8 mouse cellular contexts compared by ENCODE assay signal in the genomic region with DNA sequence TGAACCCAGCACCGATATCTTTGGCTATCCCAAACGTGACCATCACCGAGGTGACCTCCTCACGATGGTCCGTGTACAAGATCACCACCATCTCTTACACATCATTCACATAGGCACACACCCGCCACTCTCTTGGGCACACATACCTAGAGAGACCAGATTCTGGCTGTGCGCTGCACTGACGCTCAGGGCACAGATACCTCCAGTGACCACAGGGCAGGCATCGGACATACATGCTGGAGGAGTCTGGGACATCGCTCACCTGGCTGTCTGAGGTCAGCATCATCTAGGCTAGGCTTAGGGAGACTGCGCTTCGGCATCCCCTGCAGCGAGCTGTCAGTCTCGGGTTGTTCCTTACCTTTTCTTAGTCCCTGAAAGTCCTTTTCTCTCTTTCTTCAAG. TPM values are rescaled to one million over a fixed set of nuclear protein-coding genes. Genes with fewer than 3 reads are reported as not detected.
DNase-seq lines count a peak whose midpoint lies in the region; ATAC-seq lines count a peak whose summit lies in the region.

No protein-coding gene starts in this region.

- DNase-seq in heart, embryonic 10.5 days (ENCODE audit: low spot score) = no peak
- no peak for DNase-seq in heart, adult 11 months
- peak; percentile 19 for DNase-seq in ES-CJ7 (ENCODE audit: low read depth, low spot score)
- no peak for DNase-seq in ovary, postnatal 10 days (ENCODE audit: low spot score)
- no peak for DNase-seq in urinary bladder, postnatal 36 days (ENCODE audit: low spot score in 2 of 2)
- DNase-seq in kidney, adult 8-10 months = no peak

- H3K9me3 ChIP-seq in heart, embryonic 10.5 days = no peaks in the 10 kb centered on the region
- H3K9me3 ChIP-seq in forebrain, embryonic 13.5 days (replicated peaks) = no peaks in the 10 kb centered on the region

- peak overlapping the region; percentile 90 for H3K4me2 ChIP-seq in forebrain, embryonic 13.5 days

- H3K9ac ChIP-seq in forebrain, embryonic 13.5 days = peak overlapping the region; percentile 79

- ATAC-seq in forebrain, embryonic 13.5 days = peak; percentile 22
- ATAC-seq in megakaryocyte-erythroid progenitor cell, adult 5-6 weeks (replicated peaks; ENCODE audit: low FRiP score, low TSS enrichment, poor library complexity, severe bottlenecking) = peak; percentile 13; the same call in 1 of the 2 replicates

- peaks cover 35% of the 10 kb centered on the region; the same call in 1 of the 2 replicates for H3K27me3 ChIP-seq in heart, embryonic 10.5 days (ENCODE audit: insufficient read depth, poor library complexity, severe bottlenecking)
- H3K27me3 ChIP-seq in forebrain, embryonic 13.5 days = peaks cover 6% of the 10 kb centered on the region; the same call in 1 of the 2 replicates

- peak overlapping the region; percentile 68 for H3K4me3 ChIP-seq in heart, embryonic 10.5 days
- peak overlapping the region; percentile 66 for H3K4me3 ChIP-seq in forebrain, embryonic 13.5 days

- 11% methylated on average over 14 of the region's 14 CpGs for WGBS in heart, embryonic 10.5 days
- WGBS in forebrain, embryonic 13.5 days = 7% methylated on average over 14 of the region's 14 CpGs

- H3K27ac ChIP-seq in heart, embryonic 10.5 days = no peak overlapping the region
- no peak overlapping the region for H3K27ac ChIP-seq in forebrain, embryonic 13.5 days

- no peaks in the 10 kb centered on the region for H3K36me3 ChIP-seq in heart, embryonic 10.5 days
- H3K36me3 ChIP-seq in forebrain, embryonic 13.5 days (ENCODE audit: poor library complexity, severe bottlenecking) = no peaks in the 10 kb centered on the region

- peaks cover 41% of the 10 kb centered on the region for H3K4me1 ChIP-seq in heart, embryonic 10.5 days
- peaks cover 51% of the 10 kb centered on the region for H3K4me1 ChIP-seq in forebrain, embryonic 13.5 days

RNA-seq across cellular contexts. Expression of a gene that starts 0.7 kb away (rescaled TPM):
- polyA plus RNA-seq in heart, embryonic 10.5 days (2016; fragmentation: Nextera tagmentation; extraction: Ambion mirVana) = 2.8 and 3.0 TPM in 2 replicates
- polyA plus RNA-seq in forebrain, embryonic 13.5 days (2015; fragmentation: Nextera tagmentation; extraction: Ambion mirVana) = 8.4 and 9.7 TPM in 2 replicates
- total RNA-seq in megakaryocyte-erythroid progenitor cell, adult 5-6 weeks (2014; fragmentation: Nextera tagmentation) = 0.99 and 1.2 TPM in 2 replicates
- total RNA-seq in megakaryocyte-erythroid progenitor cell, adult 5-6 weeks (2017) = 0.23 and 4.2 TPM in 2 replicates
